Mouse (Mus musculus): Measurements from ENCODE around the gene Pxk. TPM values are rescaled to one million over a fixed set of nuclear protein-coding genes. Genes with fewer than 3 reads are reported as not detected.
"Not testable (repeated sequence)": the region's sequence is repeated elsewhere in the genome, so short reads cannot be mapped to it uniquely, and the experiment has no call there.

Gene Pxk
- polyA plus RNA-seq, 1 experiment from 2014 or later, result 41.5 TPM

- H3K27me3 ChIP-seq; H3K4me1 ChIP-seq; H3K9ac ChIP-seq; H3K27ac ChIP-seq (replicated peaks); ATAC-seq (ENCODE audit: insufficient number of reproducible peaks, low FRiP score, low TSS enrichment, low read depth); H3K4me3 ChIP-seq (replicated peaks); H3K9me3 ChIP-seq (replicated peaks); H3K4me2 ChIP-seq (replicated peaks): not testable (repeated sequence)
- peaks cover 22% of the 10 kb centered on the region for H3K36me3 ChIP-seq
- WGBS, result 92% methylated on average over 10 of the region's 10 CpGs
Measured at GRCm38 (mm10) chr14:8123611-8124010, 25.6 kb downstream of the Pxk start.

- WGBS, result 64% methylated on average over 7 of the region's 7 CpGs
- no peaks in the 10 kb centered on the region for H3K27me3 ChIP-seq
- H3K36me3 ChIP-seq, result peaks cover 22% of the 10 kb centered on the region
- H3K27ac ChIP-seq (replicated peaks), result peak overlapping the region; percentile 44; the same call in 1 of the 2 replicates
- no peak overlapping the region for H3K4me2 ChIP-seq (replicated peaks)
- no peak overlapping the region for H3K4me3 ChIP-seq (replicated peaks)
- no peak overlapping the region for H3K9ac ChIP-seq
- ATAC-seq (ENCODE audit: insufficient number of reproducible peaks, low FRiP score, low TSS enrichment, low read depth), result peak; percentile 75; the same call in 1 of the 2 replicates
- no peaks in the 10 kb centered on the region for H3K4me1 ChIP-seq
- H3K9me3 ChIP-seq (replicated peaks), result no peaks in the 10 kb centered on the region
Measured at GRCm38 (mm10) chr14:8124046-8124881, 26.3 kb downstream of the Pxk start.

- peaks cover 12% of the 10 kb centered on the region; the same call in 1 of the 2 replicates for H3K4me1 ChIP-seq
- WGBS, result 64% methylated on average over 5 of the region's 5 CpGs
- no peak overlapping the region for H3K4me3 ChIP-seq (replicated peaks)
- no peaks in the 10 kb centered on the region for H3K9me3 ChIP-seq (replicated peaks)
- no peak overlapping the region for H3K27ac ChIP-seq (replicated peaks)
- ATAC-seq (ENCODE audit: insufficient number of reproducible peaks, low FRiP score, low TSS enrichment, low read depth), result no peak
- no peaks in the 10 kb centered on the region for H3K27me3 ChIP-seq
- H3K9ac ChIP-seq, result no peak overlapping the region
- H3K36me3 ChIP-seq, result peaks cover 25% of the 10 kb centered on the region
- H3K4me2 ChIP-seq (replicated peaks), result no peak overlapping the region
Measured at GRCm38 (mm10) chr14:8127971-8128370, 30.0 kb downstream of the Pxk start.

GRCm38 (mm10) chr14:8132789-8133188 lies 34.8 kb downstream of the Pxk start:
- no peaks in the 10 kb centered on the region for H3K27me3 ChIP-seq
- peaks cover 11% of the 10 kb centered on the region for H3K36me3 ChIP-seq
- H3K4me2 ChIP-seq (replicated peaks), result no peak overlapping the region
- WGBS, result 75% methylated on average over 8 of the region's 8 CpGs
- H3K9ac ChIP-seq, result no peak overlapping the region
- no peaks in the 10 kb centered on the region for H3K9me3 ChIP-seq (replicated peaks)
- H3K27ac ChIP-seq (replicated peaks), result no peak overlapping the region
- no peak overlapping the region for H3K4me3 ChIP-seq (replicated peaks)
- ATAC-seq (ENCODE audit: insufficient number of reproducible peaks, low FRiP score, low TSS enrichment, low read depth), result no peak
- peaks cover 18% of the 10 kb centered on the region; the same call in 1 of the 2 replicates for H3K4me1 ChIP-seq

GRCm38 (mm10) chr14:8134234-8134633 lies 36.2 kb downstream of the Pxk start:
- H3K36me3 ChIP-seq, result peaks cover 14% of the 10 kb centered on the region
- H3K4me2 ChIP-seq (replicated peaks), result no peak overlapping the region
- H3K27ac ChIP-seq (replicated peaks), result no peak overlapping the region; the same call in 1 of the 2 replicates
- ATAC-seq (ENCODE audit: insufficient number of reproducible peaks, low FRiP score, low TSS enrichment, low read depth), result no peak
- H3K4me1 ChIP-seq, result peaks cover 18% of the 10 kb centered on the region; the same call in 1 of the 2 replicates
- WGBS, result 70% methylated on average over 2 of the region's 2 CpGs
- H3K4me3 ChIP-seq (replicated peaks), result no peak overlapping the region
- no peaks in the 10 kb centered on the region for H3K27me3 ChIP-seq
- H3K9me3 ChIP-seq (replicated peaks), result no peaks in the 10 kb centered on the region
- H3K9ac ChIP-seq, result no peak overlapping the region

- H3K9me3 ChIP-seq (replicated peaks), result no peaks in the 10 kb centered on the region
Measured at GRCm38 (mm10) chr14:8135130-8135529, 37.1 kb downstream of the Pxk start.

GRCm38 (mm10) chr14:8139724-8140710 lies 42.0 kb downstream of the Pxk start:
- Histone ChIP-seq H3K27me3 (no peaks in the 10 kb centered on the region), H3K4me3 (replicated peaks) (no peak overlapping the region), H3K9me3 (replicated peaks) (no peaks in the 10 kb centered on the region), H3K4me2 (replicated peaks) (no peak overlapping the region), H3K4me1 (peaks cover 4% of the 10 kb centered on the region; the same call in 1 of the 2 replicates), H3K36me3 (peaks cover 25% of the 10 kb centered on the region), H3K27ac (replicated peaks) (no peak overlapping the region), H3K9ac (no peak overlapping the region)
- 51% methylated on average over 23 of the region's 23 CpGs for WGBS
- no peak for ATAC-seq (ENCODE audit: insufficient number of reproducible peaks, low FRiP score, low TSS enrichment, low read depth)

More at GRCm38 (mm10) chr14:8135130-8135529, 37.1 kb downstream of the Pxk start:
- ATAC-seq (ENCODE audit: insufficient number of reproducible peaks, low FRiP score, low TSS enrichment, low read depth), result peak; percentile 21; the same call in 1 of the 2 replicates
- Histone ChIP-seq H3K4me2 (replicated peaks) (no peak overlapping the region), H3K4me3 (replicated peaks) (no peak overlapping the region), H3K27me3 (no peaks in the 10 kb centered on the region), H3K27ac (replicated peaks) (peak overlapping the region; percentile 2), H3K36me3 (peaks cover 14% of the 10 kb centered on the region), H3K9ac (no peak overlapping the region), H3K4me1 (peaks cover 21% of the 10 kb centered on the region; the same call in 1 of the 2 replicates)
- 48% methylated on average over 3 of the region's 3 CpGs for WGBS

GRCm38 (mm10) chr14:8141131-8141530 lies 43.1 kb downstream of the Pxk start:
- WGBS, result 74% methylated on average over 2 of the region's 2 CpGs
- Histone ChIP-seq H3K36me3 (peaks cover 29% of the 10 kb centered on the region), H3K9me3 (replicated peaks) (no peaks in the 10 kb centered on the region), H3K27ac (replicated peaks) (no peak overlapping the region), H3K4me1 (peaks cover 4% of the 10 kb centered on the region; the same call in 1 of the 2 replicates), H3K4me3 (replicated peaks) (no peak overlapping the region), H3K4me2 (replicated peaks) (no peak overlapping the region), H3K9ac (no peak overlapping the region), H3K27me3 (no peaks in the 10 kb centered on the region)
- ATAC-seq (ENCODE audit: insufficient number of reproducible peaks, low FRiP score, low TSS enrichment, low read depth), result no peak

GRCm38 (mm10) chr14:8145594-8146558 lies 47.9 kb downstream of the Pxk start:
- Histone ChIP-seq H3K27me3 (no peaks in the 10 kb centered on the region), H3K4me3 (replicated peaks) (no peak overlapping the region), H3K4me2 (replicated peaks) (no peak overlapping the region), H3K9me3 (replicated peaks) (no peaks in the 10 kb centered on the region), H3K9ac (no peak overlapping the region), H3K4me1 (no peaks in the 10 kb centered on the region), H3K36me3 (peaks cover 39% of the 10 kb centered on the region), H3K27ac (replicated peaks) (no peak overlapping the region)
- WGBS, result 83% methylated on average over 13 of the region's 13 CpGs
- no peak for ATAC-seq (ENCODE audit: insufficient number of reproducible peaks, low FRiP score, low TSS enrichment, low read depth)

- Histone ChIP-seq H3K4me3 (replicated peaks) (no peak overlapping the region), H3K4me2 (replicated peaks) (no peak overlapping the region), H3K27ac (replicated peaks) (no peak overlapping the region), H3K4me1 (no peaks in the 10 kb centered on the region), H3K9me3 (replicated peaks) (no peaks in the 10 kb centered on the region), H3K9ac (no peak overlapping the region), H3K36me3 (peaks cover 43% of the 10 kb centered on the region), H3K27me3 (no peaks in the 10 kb centered on the region)
- 86% methylated on average over 10 of the region's 11 CpGs for WGBS
- ATAC-seq (ENCODE audit: insufficient number of reproducible peaks, low FRiP score, low TSS enrichment, low read depth), result no peak
Measured at GRCm38 (mm10) chr14:8146611-8147223, 48.7 kb downstream of the Pxk start.
